Mouse (Mus musculus) CD4-positive, CD25-positive, alpha-beta regulatory T cell, adult 4 months (primary cell): ENCODE results near the gene Yae1d1. TPM values are rescaled to one million over a fixed set of nuclear protein-coding genes. Genes with fewer than 3 reads are reported as not detected.
A peak's percentile ranks its signal among the peaks of the same experiment; 100 is the strongest.
"Not testable (repeated sequence)": the region's sequence is repeated elsewhere in the genome, so short reads cannot be mapped to it uniquely, and the experiment has no call there.

Experiments used
- ATAC-seq: one replicate; pipeline ENCODE4 v1.8.0; 2017
- polyA plus RNA-seq, 2 experiments: library from polyadenylated mRNA; unstranded; fragments of 100-300 nt; shearing (Covaris generic); gene quantifications; one replicate each; pipeline ENCODE4 v1.2.1; 2017

The Yae1d1 gene
- polyA plus RNA-seq, result 10 to 100 TPM; 17.3 to 18.7 TPM

GRCm38 (mm10) chr13:17992697-17993514 lies at the start of gene Yae1d1:
Yae1d1 (minus strand) TSS chr13:17993349.
- ATAC-seq, result peak; percentile 99

GRCm38 (mm10) chr13:18038814-18039213 lies 45.7 kb upstream of the Yae1d1 start:
- ATAC-seq, result no peak

GRCm38 (mm10) chr13:18016604-18017003 lies 23.5 kb upstream of the Yae1d1 start:
- ATAC-seq, result no peak

DNA sequence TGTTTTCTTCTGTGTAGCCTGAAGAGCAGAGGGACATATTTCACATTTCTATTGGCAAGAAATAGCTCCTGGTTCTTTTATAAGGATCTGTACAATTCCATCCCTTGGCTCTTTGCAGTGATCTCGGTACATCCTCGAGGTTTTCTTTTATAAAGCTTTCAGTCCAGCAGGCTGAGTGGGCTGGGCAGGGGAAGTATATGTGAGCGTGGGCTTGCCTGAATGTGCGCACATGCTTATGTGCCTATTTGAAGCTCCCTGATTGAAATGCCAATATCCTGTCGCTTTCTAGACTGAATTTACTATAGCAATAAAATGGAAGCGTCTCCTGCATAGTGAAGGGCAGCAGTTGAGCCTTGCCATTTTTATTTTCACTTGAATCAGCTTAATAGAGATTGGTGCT lies 20.1 kb upstream of the Yae1d1 start:
- no peak for ATAC-seq

DNA sequence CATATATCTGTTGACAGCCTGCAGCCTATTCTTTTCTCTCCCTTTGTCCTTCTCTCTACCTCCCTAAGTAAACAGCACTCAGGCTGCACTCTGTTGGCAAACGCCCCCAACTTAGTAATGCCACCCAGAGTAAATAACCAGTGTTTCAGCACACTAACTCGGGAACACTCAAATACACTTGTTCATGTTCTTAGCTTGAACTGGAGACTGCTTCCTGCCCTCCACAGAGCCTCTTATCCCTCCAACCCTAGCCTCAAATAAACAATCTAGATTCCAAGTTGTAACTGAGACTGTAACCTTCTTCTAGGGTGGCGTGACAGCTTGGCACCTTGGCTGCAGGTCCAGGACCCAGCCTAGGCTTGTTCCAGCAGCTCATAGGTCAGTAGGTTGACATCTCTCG lies 17.9 kb upstream of the Yae1d1 start:
- no peak for ATAC-seq

DNA sequence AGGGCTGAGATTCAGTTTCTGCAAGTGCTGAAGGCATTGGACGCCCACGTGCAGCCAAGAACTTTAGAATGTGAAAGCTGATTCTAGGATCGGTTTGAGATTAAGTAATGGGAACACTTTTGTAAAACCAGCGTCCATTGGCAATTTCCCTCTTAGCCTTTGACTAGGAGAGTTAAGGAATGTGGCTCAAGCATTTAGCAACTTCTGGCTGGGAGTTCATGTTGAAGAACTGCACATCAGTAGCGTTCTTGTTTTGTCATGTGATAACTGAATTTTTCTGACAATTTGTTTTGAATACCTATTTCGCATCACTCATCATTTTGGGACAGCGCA lies 332 bp upstream of the Yae1d1 start:
- ATAC-seq, result no peak

DNA sequence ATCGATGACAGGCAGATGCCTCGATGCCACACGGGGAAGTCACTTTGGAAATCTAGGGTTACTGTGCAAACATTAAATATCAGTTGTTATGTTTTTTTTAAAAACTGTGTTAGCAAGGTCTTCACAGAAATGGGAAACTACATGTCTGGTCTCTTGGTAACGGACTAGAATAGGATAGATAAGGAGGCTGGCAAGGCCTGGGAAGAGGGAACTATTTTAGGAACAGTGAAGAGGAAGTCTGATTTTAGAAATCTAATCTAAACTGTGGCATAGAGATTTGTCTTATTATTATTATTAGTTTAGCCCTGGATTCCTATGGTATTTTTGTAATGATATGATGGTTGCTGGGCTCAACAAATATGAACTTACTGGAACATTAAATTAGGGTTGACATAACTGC lies 1.1 kb downstream of the Yae1d1 start:
- ATAC-seq, result no peak

- ATAC-seq, result no peak
These were observed 10.0 kb downstream of the Yae1d1 start for GRCm38 (mm10) chr13:17983194-17983593.

GRCm38 (mm10) chr13:17982634-17983033 lies 10.5 kb downstream of the Yae1d1 start:
- ATAC-seq, result no peak

GRCm38 (mm10) chr13:17976854-17977739 lies 16.1 kb downstream of the Yae1d1 start:
- ATAC-seq, result no peak

- peak; percentile 99 for ATAC-seq
These were observed 17.3 kb downstream of the Yae1d1 start for GRCm38 (mm10) chr13:17975891-17976290.

DNA sequence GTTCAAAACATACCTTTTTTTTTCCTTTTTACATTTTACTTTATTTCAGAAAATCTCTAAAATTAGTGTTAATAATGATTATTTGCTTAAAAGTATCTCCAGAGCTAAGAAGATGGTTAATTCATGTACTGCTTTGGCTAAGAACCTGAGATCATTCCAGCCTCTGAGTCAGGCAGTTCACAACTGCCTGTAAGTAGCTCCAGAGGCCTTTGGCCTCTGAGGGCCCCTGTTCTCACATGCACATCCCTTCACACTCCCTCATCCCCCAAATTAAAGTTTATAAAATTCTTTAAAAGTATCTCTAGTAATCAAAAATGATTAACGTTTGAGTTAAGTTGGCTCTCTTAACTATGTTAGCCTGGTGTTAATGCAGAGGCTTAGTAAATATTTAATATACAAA lies 17.7 kb downstream of the Yae1d1 start:
- no peak for ATAC-seq

GRCm38 (mm10) chr13:17974734-17975133 lies 18.4 kb downstream of the Yae1d1 start:
- no peak for ATAC-seq

DNA sequence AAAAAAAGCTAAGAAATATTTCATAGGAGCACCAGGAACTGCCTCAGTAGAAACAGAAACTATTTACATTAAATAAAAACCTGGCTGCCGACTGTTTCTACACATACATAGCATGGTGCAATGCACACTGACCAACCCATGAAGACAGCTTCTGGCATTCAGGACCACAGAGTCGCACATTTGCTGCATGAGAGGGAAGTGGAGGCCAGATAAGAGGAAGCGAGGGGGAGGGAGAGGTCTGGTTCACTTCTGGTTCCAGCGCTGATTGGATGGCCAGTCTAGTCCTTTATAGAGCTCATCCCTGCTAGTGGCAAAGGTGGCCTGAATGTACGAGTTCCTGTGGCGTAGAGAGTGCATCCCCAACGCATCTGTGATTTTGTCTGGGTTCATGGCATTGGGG lies 32.5 kb downstream of the Yae1d1 start:
- no peak for ATAC-seq

DNA sequence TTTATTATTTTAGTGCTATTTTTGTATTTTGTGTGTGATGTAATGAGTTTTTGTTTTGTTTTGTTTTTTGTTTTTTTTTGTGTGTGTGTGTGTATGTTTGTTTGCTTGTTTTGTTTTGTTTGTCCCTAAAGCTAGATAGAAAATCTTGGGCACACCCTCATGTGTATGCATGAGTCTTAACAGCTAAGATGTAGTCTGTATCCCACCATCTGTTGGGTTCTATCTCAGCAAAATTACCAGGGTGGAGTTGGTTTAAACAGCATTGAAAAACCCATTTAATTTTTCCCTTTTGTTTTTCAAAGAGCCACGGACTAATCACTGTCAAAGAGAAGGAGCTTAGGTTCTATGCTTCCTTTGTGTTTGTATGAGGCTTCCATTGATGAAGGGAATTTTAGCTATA lies 38.9 kb downstream of the Yae1d1 start:
- ATAC-seq, result no peak

DNA sequence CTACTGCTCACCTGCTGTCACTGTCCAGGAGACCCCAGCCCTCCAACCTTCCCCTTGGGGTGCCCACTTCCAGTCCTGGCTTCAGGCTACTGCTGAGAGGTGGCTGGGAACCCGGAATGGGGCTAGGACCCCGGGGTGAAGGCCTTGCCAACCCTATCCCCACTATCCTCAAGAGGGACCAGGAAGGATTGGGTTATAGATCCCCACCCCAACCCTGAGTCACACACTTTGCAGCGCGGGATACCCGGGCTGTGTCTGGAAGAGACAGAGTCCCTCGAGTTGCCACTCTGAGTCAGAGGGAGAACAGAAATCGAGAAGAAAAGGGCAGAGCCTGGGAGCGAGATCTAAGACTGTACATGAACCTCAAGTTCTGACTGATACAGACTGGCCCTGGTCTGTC lies 42.6 kb downstream of the Yae1d1 start:
- not testable (repeated sequence) for ATAC-seq

DNA sequence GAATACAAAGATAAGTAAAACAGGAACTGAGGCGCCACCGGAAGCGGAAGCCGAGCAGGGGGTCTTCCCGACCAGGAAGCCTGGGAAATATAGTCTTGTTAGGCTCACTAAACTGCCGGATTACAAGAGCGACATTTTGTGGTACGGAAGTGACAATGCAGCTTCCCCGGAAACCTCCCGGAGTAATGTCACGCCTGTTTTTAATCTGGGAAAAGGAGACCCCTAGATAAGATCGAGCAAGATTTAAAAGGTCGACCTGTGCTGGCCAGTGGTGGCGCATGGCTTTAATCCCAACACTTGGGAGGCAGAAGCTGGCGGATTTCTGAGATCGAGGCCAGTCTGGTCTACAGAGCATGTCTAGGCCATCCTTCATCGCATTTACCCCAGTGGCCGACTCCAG lies 43.6 kb downstream of the Yae1d1 start:
- no peak for ATAC-seq

GRCm38 (mm10) chr13:17944078-17944917 lies 48.9 kb downstream of the Yae1d1 start, which contains the start of gene Rala:
Rala (minus strand) TSS chr13:17944239.
- ATAC-seq, result peak; percentile 96

GRCm38 (mm10) chr13:17943306-17944077 lies 49.7 kb downstream of the Yae1d1 start:
- peak; percentile 69 for ATAC-seq

GRCm38 (mm10) chr13:17942338-17942737 lies 50.8 kb downstream of the Yae1d1 start:
- no peak for ATAC-seq
